Mouse (Mus musculus): ENCODE measurements at regions not wholly inside any gene's neighbourhood (a gene's known extent, or its start where the extent isn't known, plus 50 kb on each side); places are given as distances from the start of the nearest gene placed in this dataset.

DNA sequence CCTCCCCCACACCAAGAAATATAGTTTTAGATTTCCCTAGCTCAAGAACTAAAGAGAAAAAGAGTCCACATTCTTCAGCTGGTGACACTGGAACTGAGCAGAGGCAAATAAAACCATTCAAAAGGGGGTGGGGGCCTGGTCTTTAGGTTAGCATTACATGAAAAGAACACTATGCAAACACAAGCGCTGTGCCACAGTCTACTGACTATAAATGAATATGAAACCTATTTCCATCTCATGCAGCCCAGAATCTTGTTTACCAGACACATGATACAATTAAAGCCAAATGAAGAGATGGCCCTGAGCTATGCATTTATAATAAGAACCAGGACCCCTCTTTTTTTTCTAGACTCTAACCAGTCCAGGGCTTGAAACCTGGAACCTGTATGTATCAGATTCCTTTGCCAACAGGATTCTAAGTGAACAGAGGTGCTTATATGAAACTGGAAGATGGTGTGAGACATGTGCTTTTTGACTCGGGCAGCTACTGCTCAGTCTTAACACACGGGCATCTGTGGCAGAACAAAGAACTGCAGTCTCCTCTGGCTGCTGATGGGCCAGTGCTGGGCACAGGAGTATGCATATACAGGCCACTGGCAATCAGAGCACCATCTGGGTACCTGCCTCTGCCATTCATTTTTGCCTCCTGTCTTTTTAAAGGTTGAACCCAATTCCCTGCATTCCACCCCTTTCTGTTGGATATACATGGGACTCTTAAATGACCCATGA is 308.5 kb downstream of the Sox4 start:
- peaks cover 3% of the 10 kb centered on the region; the same call in 1 of the 2 replicates for H3K4me1 ChIP-seq (ENCODE audit: control insufficient read depth, insufficient read depth, low read length)
- TF ChIP-seq CTCF (IDR thresholded peaks at IDR 0.05; ENCODE audit: insufficient read depth, low read depth, low read length) = no peak
- TF ChIP-seq POLR2A (IDR thresholded peaks at IDR 0.05; ENCODE audit: insufficient read depth, low read depth, low read length) = no peak
- 75% methylated on average over 3 of the region's 3 CpGs for WGBS
- H3K27ac ChIP-seq (ENCODE audit: insufficient read depth, low read depth, low read length) = no peak overlapping the region
- H3K4me3 ChIP-seq (ENCODE audit: insufficient read depth, low read depth, low read length) = no peak overlapping the region

DNA sequence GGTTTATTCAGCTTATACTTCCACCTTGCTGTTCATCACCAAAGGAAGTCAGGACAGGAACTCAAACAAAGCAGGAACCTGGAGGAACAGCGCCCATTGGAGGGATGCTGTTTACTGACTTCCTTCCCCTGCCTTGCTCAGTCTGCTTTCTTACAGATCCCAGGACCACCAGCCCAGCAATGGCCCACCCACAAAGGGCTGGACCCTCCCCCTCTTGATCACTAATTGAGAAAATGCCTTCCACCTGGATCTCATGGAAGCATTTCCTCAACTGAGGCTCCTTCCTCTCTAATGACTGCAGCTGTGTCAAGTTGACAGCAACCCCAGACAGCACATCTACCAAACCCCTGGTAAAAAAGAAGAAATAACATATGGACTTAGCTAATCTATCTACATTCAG is 312.7 kb downstream of the Sox4 start:
- Histone ChIP-seq H3K4me1 (ENCODE audit: control insufficient read depth, insufficient read depth, low read length) (peaks cover 5% of the 10 kb centered on the region; the same call in 1 of the 2 replicates), H3K27ac (ENCODE audit: insufficient read depth, low read depth, low read length) (no peak overlapping the region), H3K4me3 (ENCODE audit: insufficient read depth, low read depth, low read length) (no peak overlapping the region)
- TF ChIP-seq CTCF (IDR thresholded peaks at IDR 0.05; ENCODE audit: insufficient read depth, low read depth, low read length) = no peak
- TF ChIP-seq POLR2A (IDR thresholded peaks at IDR 0.05; ENCODE audit: insufficient read depth, low read depth, low read length) = no peak
- WGBS = 100% methylated on average over 1 of the region's 1 CpGs

DNA sequence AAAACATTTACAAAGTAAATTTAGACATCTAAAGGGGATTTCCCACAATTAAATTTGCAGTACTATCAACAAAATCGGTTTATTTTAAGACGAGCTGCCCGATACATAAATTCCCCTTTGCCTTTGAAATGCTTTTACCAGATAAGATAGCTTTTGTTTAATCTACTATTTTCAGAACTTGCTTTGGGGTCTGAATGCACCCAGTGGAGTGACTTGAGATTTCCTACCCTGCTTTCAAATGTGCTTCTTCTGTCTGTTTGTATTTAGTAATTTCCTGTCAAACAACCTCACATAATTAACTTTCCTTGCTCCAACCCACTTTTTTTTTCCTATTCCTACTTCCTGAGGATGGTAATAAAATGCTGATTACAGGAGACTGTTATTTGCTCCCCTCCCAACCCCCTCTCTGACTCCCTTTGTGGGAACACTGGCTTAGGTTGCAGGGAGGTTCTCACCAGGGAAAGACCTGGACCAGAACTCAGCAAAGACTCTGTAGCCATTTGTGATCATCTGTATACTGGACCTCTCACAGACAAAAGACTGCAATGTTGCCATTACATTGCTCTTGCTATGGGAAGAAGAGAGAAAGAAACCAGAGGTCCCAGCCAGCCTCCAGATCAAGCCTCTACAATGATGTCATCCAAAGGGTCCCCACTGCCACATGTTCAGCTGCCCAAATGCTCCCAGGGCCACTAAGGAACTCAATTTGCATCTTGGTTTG is 318.1 kb downstream of the Sox4 start:
- WGBS = 74% methylated on average over 3 of the region's 3 CpGs

GRCm38 (mm10) chr13:28633541-28634041 is 319.9 kb downstream of the Sox4 start:
- TF ChIP-seq POLR2A (IDR thresholded peaks at IDR 0.05; ENCODE audit: insufficient read depth, low read depth, low read length) (no peak), CTCF (IDR thresholded peaks at IDR 0.05; ENCODE audit: insufficient read depth, low read depth, low read length) (no peak)
- 45% methylated on average over 5 of the region's 5 CpGs for WGBS
- no peak overlapping the region for H3K4me3 ChIP-seq (ENCODE audit: insufficient read depth, low read depth, low read length)
- H3K27ac ChIP-seq (ENCODE audit: insufficient read depth, low read depth, low read length) = no peak overlapping the region
- peaks cover 13% of the 10 kb centered on the region for H3K4me1 ChIP-seq (ENCODE audit: control insufficient read depth, insufficient read depth, low read length)

More for the DNA sequence above, 318.1 kb downstream of the Sox4 start:
- no peak overlapping the region for H3K4me3 ChIP-seq (ENCODE audit: insufficient read depth, low read depth, low read length)
- H3K27ac ChIP-seq (ENCODE audit: insufficient read depth, low read depth, low read length) = no peak overlapping the region
- TF ChIP-seq POLR2A (IDR thresholded peaks at IDR 0.05; ENCODE audit: insufficient read depth, low read depth, low read length) = no peak
- TF ChIP-seq CTCF (IDR thresholded peaks at IDR 0.05; ENCODE audit: insufficient read depth, low read depth, low read length) = no peak
- H3K4me1 ChIP-seq (ENCODE audit: control insufficient read depth, insufficient read depth, low read length) = peaks cover 7% of the 10 kb centered on the region

GRCm38 (mm10) chr13:28629431-28630331 is 323.8 kb downstream of the Sox4 start:
- Histone ChIP-seq H3K27ac (ENCODE audit: insufficient read depth, low read depth, low read length) (no peak overlapping the region), H3K4me1 (ENCODE audit: control insufficient read depth, insufficient read depth, low read length) (peaks cover 13% of the 10 kb centered on the region), H3K4me3 (ENCODE audit: insufficient read depth, low read depth, low read length) (no peak overlapping the region)
- WGBS = 42% methylated on average over 9 of the region's 9 CpGs
- TF ChIP-seq CTCF (IDR thresholded peaks at IDR 0.05; ENCODE audit: insufficient read depth, low read depth, low read length) = no peak

GRCm38 (mm10) chr13:28628751-28629150 is 324.8 kb downstream of the Sox4 start:
- no peak for TF ChIP-seq POLR2A (IDR thresholded peaks at IDR 0.05; ENCODE audit: insufficient read depth, low read depth, low read length)
- TF ChIP-seq CTCF (IDR thresholded peaks at IDR 0.05; ENCODE audit: insufficient read depth, low read depth, low read length) = no peak
- peaks cover 13% of the 10 kb centered on the region for H3K4me1 ChIP-seq (ENCODE audit: control insufficient read depth, insufficient read depth, low read length)
- H3K4me3 ChIP-seq (ENCODE audit: insufficient read depth, low read depth, low read length) = no peak overlapping the region
- WGBS = 67% methylated on average over 8 of the region's 8 CpGs
- no peak overlapping the region for H3K27ac ChIP-seq (ENCODE audit: insufficient read depth, low read depth, low read length)

DNA sequence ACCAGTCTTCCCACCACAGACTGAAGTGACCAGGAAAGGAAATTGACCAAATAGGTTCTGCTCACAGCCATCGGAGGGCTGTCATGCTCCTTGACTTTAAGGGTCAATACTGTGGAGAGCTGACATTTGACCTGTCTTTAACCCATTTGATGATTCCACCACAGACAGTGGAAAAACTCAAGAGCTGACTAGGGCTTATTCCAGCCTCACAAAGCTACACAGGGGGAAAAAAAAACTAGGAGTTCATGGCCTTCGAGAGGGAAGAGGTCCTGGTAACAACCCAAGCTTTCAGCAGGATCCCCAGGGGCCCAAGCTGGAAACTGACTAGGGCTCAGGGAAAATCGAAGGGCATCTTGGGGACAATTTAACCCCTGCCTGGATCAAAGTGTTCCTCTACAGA is 334.6 kb downstream of the Sox4 start:
- TF ChIP-seq CTCF (IDR thresholded peaks at IDR 0.05; ENCODE audit: insufficient read depth, low read depth, low read length) (no peak), POLR2A (IDR thresholded peaks at IDR 0.05; ENCODE audit: insufficient read depth, low read depth, low read length) (no peak)
- Histone ChIP-seq H3K27ac (ENCODE audit: insufficient read depth, low read depth, low read length) (no peak overlapping the region), H3K4me3 (ENCODE audit: insufficient read depth, low read depth, low read length) (no peak overlapping the region), H3K4me1 (ENCODE audit: control insufficient read depth, insufficient read depth, low read length) (no peaks in the 10 kb centered on the region)
- WGBS = 66% methylated on average over 3 of the region's 3 CpGs

- Histone ChIP-seq H3K4me3 (ENCODE audit: insufficient read depth, low read depth, low read length) (no peak overlapping the region), H3K4me1 (ENCODE audit: control insufficient read depth, insufficient read depth, low read length) (no peaks in the 10 kb centered on the region), H3K27ac (ENCODE audit: insufficient read depth, low read depth, low read length) (no peak overlapping the region)
- TF ChIP-seq POLR2A (IDR thresholded peaks at IDR 0.05; ENCODE audit: insufficient read depth, low read depth, low read length) (no peak), CTCF (IDR thresholded peaks at IDR 0.05; ENCODE audit: insufficient read depth, low read depth, low read length) (no peak)
- 88% methylated on average over 4 of the region's 4 CpGs for WGBS
Observed at GRCm38 (mm10) chr13:28617503-28617902, 336.0 kb downstream of the Sox4 start.

All from olfactory bulb, adult 2 months (tissue).